Mouse (Mus musculus) effector memory CD4-positive, alpha-beta T cell, adult 5 months (primary cell): ENCODE data around the gene Olfr397. TPM values are rescaled to one million over a fixed set of nuclear protein-coding genes. Genes with fewer than 3 reads are reported as not detected.

Experiments
- polyA plus RNA-seq: library from polyadenylated mRNA; unstranded; fragments of 100-300 nt; shearing (Covaris generic); gene quantifications from one replicate; pipeline ENCODE4 v1.2.1, GENCODE M21; 2017

The Olfr397 gene
- not detected for polyA plus RNA-seq

DNA sequence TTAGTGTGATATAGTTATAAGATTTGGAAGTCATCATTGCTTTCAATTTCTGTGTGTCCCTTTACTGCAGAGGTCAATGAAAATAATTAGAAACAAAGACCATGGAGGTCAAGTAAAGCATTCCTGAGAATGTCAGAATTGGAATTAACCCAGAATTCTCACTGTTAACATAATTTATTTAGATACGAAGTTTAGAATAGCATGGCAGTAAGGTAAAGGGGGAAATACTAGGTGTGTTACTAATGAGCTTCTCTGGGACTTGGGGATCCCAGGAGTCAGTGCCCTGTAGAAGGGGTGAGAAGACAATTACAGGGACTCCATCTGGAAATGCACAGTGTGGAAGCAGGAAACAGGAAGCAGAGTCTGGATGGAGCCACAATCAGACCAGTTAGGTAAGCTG lies at the start of gene Olfr397:
Gene Olfr397 (plus strand): TSS at position 301 of the 400 bp plus-strand sequence.

DNA sequence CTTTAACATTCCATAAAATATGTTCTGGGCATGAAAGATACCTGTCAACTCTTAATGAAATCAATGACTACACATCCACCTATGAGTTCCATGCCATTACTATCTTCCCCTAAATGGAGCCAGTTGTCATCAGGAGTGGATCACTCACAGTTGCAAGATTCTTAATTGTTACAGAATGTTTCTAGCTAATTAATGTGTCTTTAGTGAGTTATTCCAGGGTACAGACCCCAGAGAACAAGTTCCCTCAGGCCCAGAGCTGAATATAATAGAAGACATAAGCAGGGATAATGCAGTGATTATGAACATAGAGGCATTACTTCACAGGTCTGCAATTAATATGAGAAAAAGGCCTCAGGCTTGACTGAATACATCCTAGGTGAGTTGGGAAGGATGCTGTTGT lies 24.2 kb upstream of the Olfr397 start, which contains the start of gene Olfr23:
Gene Olfr23 (plus strand): TSS at position 301 of the 400 bp plus-strand sequence.

DNA sequence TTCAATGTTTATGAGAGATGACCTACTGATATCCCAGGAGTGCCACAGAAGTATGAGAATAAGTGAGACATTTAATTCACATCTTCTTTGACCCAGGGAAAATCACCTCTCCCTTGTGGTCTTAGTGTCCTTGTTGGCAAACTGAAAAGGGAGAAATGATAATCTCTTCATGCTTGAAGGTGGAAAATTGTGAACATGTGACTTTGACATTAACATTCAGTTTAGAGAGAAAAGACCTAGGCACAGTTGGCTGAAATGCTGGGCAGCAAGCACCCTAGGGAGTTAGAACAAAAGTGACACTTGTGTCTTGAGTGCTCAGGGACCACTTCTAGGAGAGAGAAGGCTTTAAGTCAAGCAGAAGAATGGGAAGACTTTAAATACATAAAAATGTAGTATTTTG lies 29.7 kb downstream of the Olfr397 start, which contains the start of gene Olfr398:
Gene Olfr398 (minus strand): TSS at position 101 of the 400 bp plus-strand sequence.

Other genes starting within 250 kb of the Olfr397 start
- gene Olfr389, start 180.1 kb upstream of the Olfr397 start, polyA plus RNA-seq, result not detected
- not detected for gene Olfr390, start 177.9 kb upstream of the Olfr397 start, polyA plus RNA-seq
- not detected for gene Olfr391-ps, start 157.8 kb upstream of the Olfr397 start, polyA plus RNA-seq
- not detected for gene Olfr392, start 143.8 kb upstream of the Olfr397 start, polyA plus RNA-seq
- not detected for gene Olfr393, start 109.4 kb upstream of the Olfr397 start, polyA plus RNA-seq
- not detected for gene Olfr394, start 70.0 kb upstream of the Olfr397 start, polyA plus RNA-seq
- gene Olfr395, start 51.5 kb upstream of the Olfr397 start, polyA plus RNA-seq, result not detected
- not detected for gene Olfr23, start 24.1 kb upstream of the Olfr397 start, polyA plus RNA-seq
- gene Olfr398, start 29.6 kb downstream of the Olfr397 start, polyA plus RNA-seq, result not detected
- gene Olfr139, start 95.7 kb downstream of the Olfr397 start, polyA plus RNA-seq, result not detected
- not detected for gene Olfr399, start 95.8 kb downstream of the Olfr397 start, polyA plus RNA-seq
- not detected for gene Zfp616, start 109.1 kb downstream of the Olfr397 start, polyA plus RNA-seq
- not detected for gene Olfr401, start 152.9 kb downstream of the Olfr397 start, polyA plus RNA-seq
- gene Olfr402, start 192.7 kb downstream of the Olfr397 start, polyA plus RNA-seq, result not detected
- gene Olfr403, start 225.4 kb downstream of the Olfr397 start, polyA plus RNA-seq, result not detected